Mouse (Mus musculus) thymus, adult 2 months (tissue): ENCODE measurements around the gene Plxna4. TPM values are rescaled to one million over a fixed set of nuclear protein-coding genes. Genes with fewer than 3 reads are reported as not detected.

ENCODE experiments used
- DNase-seq: peaks from one replicate; pipeline ENCODE4 v3.0.0; 2021
- H3K27ac ChIP-seq: fragments of 200-500 bp; 2 replicates; pipeline ENCODE4 v1.5.1; 2012; ENCODE audit warnings: low read length, control low read depth; ENCODE audit not compliant: control insufficient read depth, insufficient read depth
- H3K27me3 ChIP-seq: fragments of 200-500 bp; 2 replicates; pipeline ENCODE4 v1.6.1; 2012; ENCODE audit warnings: mild to moderate bottlenecking, low read length, moderate library complexity, mixed read lengths; ENCODE audit not compliant: control insufficient read depth, insufficient read depth
- H3K36me3 ChIP-seq: fragments of 200-500 bp; 2 replicates; pipeline ENCODE4 v1.6.1; 2012; ENCODE audit warnings: mild to moderate bottlenecking, low read length, moderate library complexity; ENCODE audit not compliant: control insufficient read depth, insufficient read depth
- H3K4me1 ChIP-seq: fragments of 200-500 bp; replicated peaks from 2 replicates; pipeline ENCODE4 v1.6.1; 2012; ENCODE audit warnings: low read length; ENCODE audit not compliant: control insufficient read depth, insufficient read depth
- H3K4me3 ChIP-seq: fragments of 200-500 bp; 2 replicates; pipeline ENCODE4 v1.5.1; 2012; ENCODE audit warnings: mild to moderate bottlenecking, low read length, control low read depth, moderate library complexity; ENCODE audit not compliant: control insufficient read depth, insufficient read depth
- CTCF ChIP-seq: fragments of 200-500 bp; IDR thresholded peaks from 2 replicates; pipeline ENCODE4 v1.5.1; 2012; ENCODE audit warnings: mild to moderate bottlenecking, control low read depth, low read length, moderate library complexity, borderline replicate concordance; ENCODE audit not compliant: control insufficient read depth, poor library complexity, insufficient read depth; ENCODE audit errors: extremely low read depth
- POLR2A ChIP-seq: fragments of 200-500 bp; IDR thresholded peaks from 2 replicates; pipeline ENCODE4 v1.6.1; 2012; ENCODE audit warnings: mild to moderate bottlenecking, low read length, control low read depth, moderate library complexity; ENCODE audit not compliant: control insufficient read depth, poor library complexity, insufficient read depth; ENCODE audit errors: extremely low read depth
- WGBS: fragments of 180-500 bp; shearing (Covaris S2); methylation state at CpG from one replicate; pipeline ENCODE4 v1.1.7; 2018; 5-methylcytosine and 5-hydroxymethylcytosine counted together
- polyA plus RNA-seq: library from polyadenylated mRNA; depleted of rRNA; stranded (reverse); fragments of >200 nt; gene quantifications from 2 replicates; pipeline ENCODE4 v1.2.3, GENCODE M21; 2012

The Plxna4 gene
- polyA plus RNA-seq, 1 experiment = 0.66 TPM

- H3K27me3 ChIP-seq = no peaks in the 10 kb centered on the region
- TF ChIP-seq POLR2A = no peak
- TF ChIP-seq CTCF = no peak
- no peak overlapping the region for H3K4me3 ChIP-seq
- H3K27ac ChIP-seq = no peak overlapping the region
- DNase-seq = no peak
- H3K4me1 ChIP-seq = no peaks in the 10 kb centered on the region
- WGBS = 84% methylated on average over 2 of the region's 2 CpGs
- H3K36me3 ChIP-seq = no peaks in the 10 kb centered on the region
These were observed 239.0 kb downstream of the Plxna4 start for GRCm38 (mm10) chr6:32348996-32349395.

- no peaks in the 10 kb centered on the region for H3K4me1 ChIP-seq
- H3K36me3 ChIP-seq = no peaks in the 10 kb centered on the region
- no peak overlapping the region for H3K4me3 ChIP-seq
- no peak overlapping the region for H3K27ac ChIP-seq
- no peak for DNase-seq
- WGBS = 75% methylated on average over 6 of the region's 6 CpGs
- no peak for TF ChIP-seq CTCF
- H3K27me3 ChIP-seq = no peaks in the 10 kb centered on the region
These were observed 239.9 kb downstream of the Plxna4 start for GRCm38 (mm10) chr6:32348126-32348525.

- Histone ChIP-seq H3K4me3 (no peak overlapping the region), H3K36me3 (no peaks in the 10 kb centered on the region), H3K27ac (no peak overlapping the region), H3K27me3 (no peaks in the 10 kb centered on the region), H3K4me1 (no peaks in the 10 kb centered on the region)
- no peak for TF ChIP-seq CTCF
- 88% methylated on average over 2 of the region's 2 CpGs for WGBS
- no peak for DNase-seq
These were observed 242.0 kb downstream of the Plxna4 start for GRCm38 (mm10) chr6:32346015-32346414.

- H3K36me3 ChIP-seq = no peaks in the 10 kb centered on the region
- whole genome bisulfite sequencing = 92% methylated on average over 8 of the region's 8 CpGs
- H3K4me1 ChIP-seq = no peaks in the 10 kb centered on the region
- no peak for DNase-seq
- no peak overlapping the region for H3K27ac ChIP-seq
- H3K27me3 ChIP-seq = no peaks in the 10 kb centered on the region
- H3K4me3 ChIP-seq = no peak overlapping the region
- TF ChIP-seq CTCF (no peak), POLR2A (no peak)
These were observed 245.3 kb downstream of the Plxna4 start for GRCm38 (mm10) chr6:32342727-32343126.

GRCm38 (mm10) chr6:32342272-32342671, 245.7 kb downstream of the Plxna4 start:
- no peaks in the 10 kb centered on the region for H3K36me3 ChIP-seq
- no peak overlapping the region for H3K27ac ChIP-seq
- 86% methylated on average over 6 of the region's 6 CpGs for WGBS
- TF ChIP-seq CTCF = no peak
- TF ChIP-seq POLR2A = no peak
- H3K4me3 ChIP-seq = no peak overlapping the region
- no peaks in the 10 kb centered on the region for H3K4me1 ChIP-seq
- no peaks in the 10 kb centered on the region for H3K27me3 ChIP-seq
- DNase-seq = no peak

- TF ChIP-seq POLR2A = no peak
- no peak for TF ChIP-seq CTCF
- Histone ChIP-seq H3K27ac (no peak overlapping the region), H3K4me3 (no peak overlapping the region), H3K36me3 (no peaks in the 10 kb centered on the region), H3K27me3 (no peaks in the 10 kb centered on the region), H3K4me1 (no peaks in the 10 kb centered on the region)
- WGBS = 55% methylated on average over 8 of the region's 8 CpGs
- DNase-seq = no peak
These were observed 249.5 kb downstream of the Plxna4 start for GRCm38 (mm10) chr6:32338416-32338943.

GRCm38 (mm10) chr6:32331281-32331680, 256.7 kb downstream of the Plxna4 start:
- TF ChIP-seq POLR2A (no peak), CTCF (no peak)

More at GRCm38 (mm10) chr6:32331281-32331680, 256.7 kb downstream of the Plxna4 start:
- no peak overlapping the region for H3K27ac ChIP-seq
- H3K36me3 ChIP-seq = no peaks in the 10 kb centered on the region
- H3K27me3 ChIP-seq = no peaks in the 10 kb centered on the region
- no peak overlapping the region for H3K4me3 ChIP-seq
- H3K4me1 ChIP-seq = no peaks in the 10 kb centered on the region
- DNase-seq = no peak
